Mouse (Mus musculus): ENCODE results near the gene Upk1a.

The Upk1a gene

DNA sequence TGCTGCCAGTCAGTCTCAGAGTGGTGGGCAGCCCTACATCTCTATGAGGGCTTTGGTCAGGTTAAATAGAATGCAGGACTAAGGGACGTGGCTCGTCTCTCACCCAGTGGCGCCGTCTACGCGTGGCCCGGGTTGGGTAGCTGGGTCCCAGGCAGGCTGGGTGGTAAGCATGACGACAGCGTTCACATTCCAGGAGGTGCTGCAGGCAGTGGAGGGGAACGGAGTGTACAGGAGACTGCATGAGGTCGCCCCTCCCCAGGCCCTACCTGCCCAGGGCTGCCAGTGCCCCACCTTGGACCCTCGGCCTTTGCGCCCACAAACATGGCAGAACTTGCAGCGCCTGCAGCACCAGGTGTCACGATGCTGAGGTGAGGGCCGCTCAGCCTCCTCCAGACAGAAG lies 31.1 kb downstream of the Upk1a start:
- H3K27me3 ChIP-seq (ENCODE audit: insufficient read depth, low read length): no peaks in the 10 kb centered on the region
- H3K36me3 ChIP-seq (ENCODE audit: insufficient read depth, low read length): peaks cover 100% of the 10 kb centered on the region
- H3K4me1 ChIP-seq (replicated peaks; ENCODE audit: low read depth, low read length): peaks cover 50% of the 10 kb centered on the region
- H3K4me3 ChIP-seq (replicated peaks; ENCODE audit: low read length): no peak overlapping the region
- H3K9me3 ChIP-seq (ENCODE audit: low read length): no peaks in the 10 kb centered on the region
- TF ChIP-seq POU5F1 (IDR thresholded peaks at IDR 0.05; ENCODE audit: borderline replicate concordance, low read length): no peak
- no peak for TF ChIP-seq NANOG (IDR thresholded peaks at IDR 0.05; ENCODE audit: borderline replicate concordance, low read length)
- TF ChIP-seq CTCF (conservative IDR thresholded peaks at IDR 0.05; ENCODE audit: low read length): no peak

DNA sequence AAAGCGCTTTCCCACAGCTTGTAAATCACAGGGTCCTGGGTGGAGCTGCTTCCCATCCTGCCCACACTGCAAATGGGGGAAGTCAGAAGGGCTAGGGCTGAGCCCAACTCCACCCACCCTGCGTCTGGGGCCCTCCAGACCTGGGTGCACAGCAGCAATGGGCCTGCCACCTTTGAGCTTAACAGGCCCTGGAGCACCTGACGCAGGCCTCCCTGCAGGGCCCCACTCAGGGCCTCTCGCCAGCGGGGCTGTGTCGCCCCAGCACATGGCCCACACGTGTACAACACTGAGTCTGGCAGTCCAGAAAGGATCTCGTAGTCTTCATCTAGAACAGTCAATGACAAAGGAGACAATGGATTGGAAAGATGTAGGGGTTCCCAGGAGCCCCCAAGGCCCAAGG lies 32.7 kb downstream of the Upk1a start:
- TF ChIP-seq NANOG (IDR thresholded peaks at IDR 0.05; ENCODE audit: borderline replicate concordance, low read length): no peak
- no peak for TF ChIP-seq CTCF (conservative IDR thresholded peaks at IDR 0.05; ENCODE audit: low read length)
- TF ChIP-seq POU5F1 (IDR thresholded peaks at IDR 0.05; ENCODE audit: borderline replicate concordance, low read length): no peak
- no peaks in the 10 kb centered on the region for H3K9me3 ChIP-seq (ENCODE audit: low read length)
- no peaks in the 10 kb centered on the region for H3K27me3 ChIP-seq (ENCODE audit: insufficient read depth, low read length)
- no peak overlapping the region for H3K4me3 ChIP-seq (replicated peaks; ENCODE audit: low read length)
- peaks cover 100% of the 10 kb centered on the region for H3K36me3 ChIP-seq (ENCODE audit: insufficient read depth, low read length)
- peaks cover 35% of the 10 kb centered on the region for H3K4me1 ChIP-seq (replicated peaks; ENCODE audit: low read depth, low read length)

DNA sequence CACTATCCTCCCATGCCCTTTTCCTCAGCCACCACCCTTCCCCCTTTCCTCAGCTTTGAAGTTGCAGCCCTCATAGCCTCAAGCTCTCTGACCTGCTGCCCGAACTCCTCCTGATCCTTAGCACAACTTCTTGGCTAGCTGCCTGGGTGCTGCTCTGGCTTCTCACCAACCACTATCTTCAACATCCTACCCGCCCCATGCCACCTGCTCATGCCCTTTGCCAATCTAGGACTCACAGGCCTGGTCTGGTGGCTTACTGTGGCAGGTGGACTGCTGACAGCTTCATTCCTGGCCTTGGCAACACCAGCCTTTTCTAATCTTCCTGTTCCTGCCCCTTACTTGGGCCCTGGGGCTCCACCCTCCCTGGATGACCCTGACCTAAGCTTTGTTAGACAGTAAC lies 39.7 kb downstream of the Upk1a start:
- TF ChIP-seq POU5F1 (IDR thresholded peaks at IDR 0.05; ENCODE audit: borderline replicate concordance, low read length): no peak
- no peak for TF ChIP-seq NANOG (IDR thresholded peaks at IDR 0.05; ENCODE audit: borderline replicate concordance, low read length)
- TF ChIP-seq CTCF (conservative IDR thresholded peaks at IDR 0.05; ENCODE audit: low read length): no peak
- H3K9me3 ChIP-seq (ENCODE audit: low read length): no peaks in the 10 kb centered on the region
- H3K27me3 ChIP-seq (ENCODE audit: insufficient read depth, low read length): no peaks in the 10 kb centered on the region
- H3K4me1 ChIP-seq (replicated peaks; ENCODE audit: low read depth, low read length): peaks cover 14% of the 10 kb centered on the region
- no peak overlapping the region for H3K4me3 ChIP-seq (replicated peaks; ENCODE audit: low read length)
- H3K36me3 ChIP-seq (ENCODE audit: insufficient read depth, low read length): peaks cover 100% of the 10 kb centered on the region

DNA sequence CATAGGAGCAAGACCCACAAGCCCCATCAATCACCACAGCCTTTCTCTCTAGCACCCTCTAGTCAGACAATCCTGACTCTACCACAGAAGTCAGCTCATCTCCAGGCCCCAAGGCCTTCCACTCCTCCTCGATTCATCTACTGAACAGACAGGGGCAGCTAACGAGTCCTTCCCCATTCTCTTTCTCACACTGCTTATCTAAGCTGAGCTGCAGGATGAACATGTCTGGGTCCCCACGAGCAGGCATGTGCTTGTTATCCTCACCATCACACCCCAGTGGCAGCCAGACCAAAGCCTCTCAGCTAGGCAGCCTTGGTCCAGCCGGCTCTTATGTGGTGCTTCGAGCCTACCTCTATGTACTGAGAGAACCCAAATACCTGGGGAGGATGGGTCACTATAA lies 40.3 kb downstream of the Upk1a start:
- TF ChIP-seq NANOG (IDR thresholded peaks at IDR 0.05; ENCODE audit: borderline replicate concordance, low read length) (no peak), CTCF (conservative IDR thresholded peaks at IDR 0.05; ENCODE audit: low read length) (no peak), POU5F1 (IDR thresholded peaks at IDR 0.05; ENCODE audit: borderline replicate concordance, low read length) (no peak)
- Histone ChIP-seq H3K4me3 (replicated peaks; ENCODE audit: low read length) (no peak overlapping the region), H3K27me3 (ENCODE audit: insufficient read depth, low read length) (no peaks in the 10 kb centered on the region), H3K9me3 (ENCODE audit: low read length) (no peaks in the 10 kb centered on the region), H3K4me1 (replicated peaks; ENCODE audit: low read depth, low read length) (peaks cover 17% of the 10 kb centered on the region), H3K36me3 (ENCODE audit: insufficient read depth, low read length) (peaks cover 98% of the 10 kb centered on the region)

DNA sequence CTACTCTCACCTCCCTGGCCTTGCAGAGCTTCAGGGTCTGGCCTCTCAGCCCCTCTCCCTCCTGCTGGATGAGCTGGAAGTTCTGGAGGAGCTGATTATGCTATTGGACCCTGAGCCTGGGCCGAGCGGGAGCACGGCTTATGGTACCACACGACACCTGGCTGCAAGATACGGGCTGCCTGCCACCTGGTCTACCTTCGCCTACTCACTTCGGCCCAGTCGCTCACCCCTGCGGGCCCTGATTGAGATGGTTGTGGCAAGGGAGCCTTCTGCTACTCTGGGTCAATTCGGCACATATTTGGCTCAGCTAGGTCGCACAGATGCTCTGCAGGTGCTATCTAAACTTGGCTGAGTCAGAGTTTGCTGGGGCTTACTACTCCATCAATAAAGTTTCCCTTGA lies 45.1 kb downstream of the Upk1a start:
- Histone ChIP-seq H3K4me3 (replicated peaks; ENCODE audit: low read length) (peak overlapping the region; percentile 1; the same call in 1 of the 2 replicates), H3K9me3 (ENCODE audit: low read length) (no peaks in the 10 kb centered on the region), H3K4me1 (replicated peaks; ENCODE audit: low read depth, low read length) (peaks cover 46% of the 10 kb centered on the region), H3K27me3 (ENCODE audit: insufficient read depth, low read length) (no peaks in the 10 kb centered on the region), H3K36me3 (ENCODE audit: insufficient read depth, low read length) (peaks cover 82% of the 10 kb centered on the region)
- TF ChIP-seq CTCF (conservative IDR thresholded peaks at IDR 0.05; ENCODE audit: low read length) (no peak), POU5F1 (IDR thresholded peaks at IDR 0.05; ENCODE audit: borderline replicate concordance, low read length) (no peak), NANOG (IDR thresholded peaks at IDR 0.05; ENCODE audit: borderline replicate concordance, low read length) (no peak)

DNA sequence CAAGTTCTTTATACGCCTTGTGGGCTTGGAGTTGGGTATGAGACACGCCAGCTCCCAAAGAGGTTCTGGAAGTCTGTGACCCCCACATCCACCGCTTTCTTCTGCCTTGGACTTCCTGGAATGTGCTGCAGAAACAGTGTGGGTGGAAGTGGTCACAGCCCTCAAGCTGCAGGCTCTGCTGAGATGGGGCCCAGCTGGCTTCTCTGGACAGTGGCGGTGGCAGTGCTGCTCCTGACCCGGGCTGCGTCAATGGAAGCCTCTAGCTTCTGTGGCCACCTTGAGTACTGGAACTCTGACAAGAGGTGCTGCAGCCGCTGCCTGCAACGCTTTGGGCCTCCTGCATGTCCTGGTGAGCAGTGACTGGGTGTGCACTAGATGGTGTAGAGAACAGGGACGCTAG lies 46.6 kb downstream of the Upk1a start:
- Histone ChIP-seq H3K36me3 (ENCODE audit: insufficient read depth, low read length) (peaks cover 72% of the 10 kb centered on the region), H3K4me3 (replicated peaks; ENCODE audit: low read length) (peak overlapping the region; percentile 53; the same call in 1 of the 2 replicates), H3K9me3 (ENCODE audit: low read length) (no peaks in the 10 kb centered on the region), H3K27me3 (ENCODE audit: insufficient read depth, low read length) (no peaks in the 10 kb centered on the region), H3K4me1 (replicated peaks; ENCODE audit: low read depth, low read length) (peaks cover 59% of the 10 kb centered on the region)
- no peak for TF ChIP-seq POU5F1 (IDR thresholded peaks at IDR 0.05; ENCODE audit: borderline replicate concordance, low read length)

DNA sequence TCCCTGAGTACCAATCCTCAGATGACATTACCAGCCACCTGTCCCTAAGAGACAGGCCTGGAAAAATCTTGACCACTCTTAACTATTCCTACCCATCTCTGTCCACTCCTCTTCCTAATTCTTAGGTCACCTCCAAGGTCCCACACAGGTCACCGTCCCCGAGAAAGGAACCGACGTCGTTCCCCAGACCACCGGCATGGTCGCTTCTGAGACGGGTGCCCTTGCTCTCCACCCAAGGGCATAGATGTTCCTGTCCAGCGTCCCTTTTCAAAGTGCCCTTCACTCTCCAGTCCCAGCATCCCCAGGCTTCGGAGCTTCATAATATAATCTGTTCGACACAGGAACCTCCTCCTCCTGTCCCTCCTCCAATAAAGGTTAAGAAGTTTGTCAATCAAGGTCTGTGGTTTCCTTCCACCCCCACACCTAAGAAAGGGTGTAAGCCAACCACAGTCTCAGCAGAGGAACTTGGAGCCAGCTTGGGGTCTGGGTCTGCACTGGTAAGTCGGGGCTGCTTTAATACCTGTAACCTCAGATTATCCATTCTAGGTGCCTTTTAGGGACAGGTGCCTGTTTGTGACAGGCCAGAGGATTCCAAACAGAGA lies 47.6 kb downstream of the Upk1a start, which contains the start of gene Igflr1:
Gene Igflr1, plus strand, starts transcription at position 458 of the 602 bp plus-strand sequence.
- TF ChIP-seq NANOG (IDR thresholded peaks at IDR 0.05; ENCODE audit: borderline replicate concordance, low read length) (no peak), CTCF (conservative IDR thresholded peaks at IDR 0.05; ENCODE audit: low read length) (no peak), POU5F1 (IDR thresholded peaks at IDR 0.05; ENCODE audit: borderline replicate concordance, low read length) (no peak)
- Histone ChIP-seq H3K9me3 (ENCODE audit: low read length) (no peaks in the 10 kb centered on the region), H3K4me1 (replicated peaks; ENCODE audit: low read depth, low read length) (peaks cover 63% of the 10 kb centered on the region), H3K27me3 (ENCODE audit: insufficient read depth, low read length) (no peaks in the 10 kb centered on the region), H3K36me3 (ENCODE audit: insufficient read depth, low read length) (peaks cover 63% of the 10 kb centered on the region), H3K4me3 (replicated peaks; ENCODE audit: low read length) (peak within 1 kb of the TSS; percentile 98)

DNA sequence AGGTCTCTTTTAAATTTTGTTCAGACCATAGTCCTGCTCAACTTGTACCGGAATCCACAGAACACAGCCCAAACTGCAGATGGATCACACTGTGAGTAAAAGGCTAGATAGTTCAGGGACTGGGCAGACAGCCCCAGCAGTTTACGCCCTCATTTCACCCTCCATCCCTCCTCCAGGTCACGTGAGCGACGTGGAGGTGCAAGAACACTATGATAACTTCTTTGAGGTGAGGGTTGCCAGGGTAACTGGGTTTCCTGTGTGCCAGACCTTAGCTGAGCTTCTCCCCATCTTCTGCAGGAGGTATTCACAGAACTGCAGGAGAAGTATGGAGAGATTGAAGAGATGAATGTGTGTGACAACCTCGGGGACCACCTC lies 48.8 kb downstream of the Upk1a start:
- Histone ChIP-seq H3K9me3 (ENCODE audit: low read length) (no peaks in the 10 kb centered on the region), H3K4me1 (replicated peaks; ENCODE audit: low read depth, low read length) (peaks cover 68% of the 10 kb centered on the region), H3K36me3 (ENCODE audit: insufficient read depth, low read length) (peaks cover 51% of the 10 kb centered on the region), H3K27me3 (ENCODE audit: insufficient read depth, low read length) (no peaks in the 10 kb centered on the region), H3K4me3 (replicated peaks; ENCODE audit: low read length) (peak overlapping the region; percentile 98)
- TF ChIP-seq NANOG (IDR thresholded peaks at IDR 0.05; ENCODE audit: borderline replicate concordance, low read length) (no peak), POU5F1 (IDR thresholded peaks at IDR 0.05; ENCODE audit: borderline replicate concordance, low read length) (no peak), CTCF (conservative IDR thresholded peaks at IDR 0.05; ENCODE audit: low read length) (no peak)
